Comparison of ENCODE assay signal across 24 mouse cellular contexts in genomic region chr4:125906296-125906695, GRCm38 (mm10).
DNase-seq lines count a peak whose midpoint lies in the region; ATAC-seq and TF ChIP-seq lines count a peak whose summit lies in the region.
"Had no signal": no experiment of that assay in that cellular context is flagged by ENCODE, and none has a peak within 500 bp of the region (broad histone marks: within the 10 kb centered on the region; RNA-seq: fewer than 3 reads in every experiment).

No protein-coding gene starts in this region.

- no peak overlapping the region for H3K4me2 ChIP-seq in forebrain, postnatal 0 days (ENCODE audit: low read depth)
- H3K4me2 ChIP-seq in forebrain, embryonic 13.5 days: no peak overlapping the region
- no peak overlapping the region for H3K4me2 ChIP-seq in midbrain, embryonic 14.5 days (ENCODE audit: low read length)
- H3K4me2 ChIP-seq in midbrain, embryonic 16.5 days (ENCODE audit: low read length): no peak overlapping the region
- H3K4me2 ChIP-seq: embryonic facial prominence, embryonic 13.5 days; forebrain, embryonic 12.5 days; heart, embryonic 11.5 days; hindbrain, embryonic 13.5 days; intestine, embryonic 15.5 days had no signal

- TF ChIP-seq CTCF in forebrain, postnatal 0 days (IDR thresholded peaks at IDR 0.05; ENCODE audit: low read depth): 0 out of 2 replicates have a peak, but pooled peaks have one; percentile 4

- no peaks in the 10 kb centered on the region for H3K27me3 ChIP-seq in forebrain, postnatal 0 days (ENCODE audit: insufficient read depth, low read length)
- H3K27me3 ChIP-seq in forebrain, embryonic 13.5 days: peaks cover 7% of the 10 kb centered on the region
- no peaks in the 10 kb centered on the region for H3K27me3 ChIP-seq in midbrain, embryonic 14.5 days (ENCODE audit: control insufficient read depth, insufficient read depth, low read length)
- no peaks in the 10 kb centered on the region for H3K27me3 ChIP-seq in midbrain, embryonic 16.5 days (ENCODE audit: control insufficient read depth, insufficient read depth, low read depth, low read length)

- intact Hi-C loops in left cerebral cortex, postnatal 4 days (cut with DNase I): no loop called here
- intact Hi-C loops in left cerebral cortex, postnatal 36 days (cut with DNase I): no loop called here

- H3K9me3 ChIP-seq in forebrain, postnatal 0 days (ENCODE audit: low read length): no peaks in the 10 kb centered on the region
- H3K9me3 ChIP-seq in forebrain, embryonic 13.5 days (replicated peaks): no peaks in the 10 kb centered on the region
- H3K9me3 ChIP-seq in midbrain, embryonic 14.5 days (ENCODE audit: control insufficient read depth, low read length): no peaks in the 10 kb centered on the region
- H3K9me3 ChIP-seq in midbrain, embryonic 16.5 days (replicated peaks; ENCODE audit: control insufficient read depth, low read length, poor library complexity, severe bottlenecking): no peaks in the 10 kb centered on the region
- H3K9me3 ChIP-seq: embryonic facial prominence, embryonic 10.5 days; embryonic facial prominence, embryonic 13.5 days; forebrain, embryonic 12.5 days; hindbrain, embryonic 13.5 days; intestine, embryonic 15.5 days had no signal

- no peak overlapping the region for H3K27ac ChIP-seq in forebrain, postnatal 0 days (ENCODE audit: low read depth, low read length)
- no peak overlapping the region for H3K27ac ChIP-seq in forebrain, embryonic 13.5 days
- no peak overlapping the region for H3K27ac ChIP-seq in midbrain, embryonic 14.5 days (replicated peaks; ENCODE audit: low read depth, low read length)
- no peak overlapping the region for H3K27ac ChIP-seq in midbrain, embryonic 16.5 days (ENCODE audit: low read length)
- H3K27ac ChIP-seq: embryonic facial prominence, embryonic 10.5 days; embryonic facial prominence, embryonic 13.5 days; forebrain, embryonic 12.5 days; gastrocnemius, adult 2 months; hindbrain, embryonic 13.5 days; intestine, embryonic 15.5 days had no signal

- no peak for DNase-seq in forebrain, postnatal 0 days
- DNase-seq in left cerebral cortex, postnatal 4 days: peak; percentile 60
- no peak for DNase-seq in left cerebral cortex, postnatal 36 days (ENCODE audit: low spot score in 2 of 2)
- DNase-seq in midbrain, embryonic 14.5 days: peak; percentile 36
- DNase-seq: adrenal gland, adult 2 months; adrenal gland, postnatal 14 days; cerebellum, adult 11 months; cerebellum, adult 8-10 months; cerebellum, postnatal 36 days; embryo, embryonic 11 days; gastrocnemius, adult 2 months; gastrocnemius, postnatal 14 days; heart, adult 11 months had no signal

- no peaks in the 10 kb centered on the region for H3K4me1 ChIP-seq in forebrain, postnatal 0 days (ENCODE audit: insufficient read depth)
- 0 out of 2 replicates have a peak, but pooled peaks cover 3% of the 10 kb centered on the region for H3K4me1 ChIP-seq in forebrain, embryonic 13.5 days
- H3K4me1 ChIP-seq in midbrain, embryonic 14.5 days (ENCODE audit: control insufficient read depth, insufficient read depth, low read length): 0 out of 2 replicates have a peak, but pooled peaks cover 2% of the 10 kb centered on the region
- no peaks in the 10 kb centered on the region for H3K4me1 ChIP-seq in midbrain, embryonic 16.5 days (ENCODE audit: control insufficient read depth, insufficient read depth, low read length)
- H3K4me1 ChIP-seq: intestine, embryonic 15.5 days had no signal

- no peak overlapping the region for H3K4me3 ChIP-seq in forebrain, postnatal 0 days (ENCODE audit: low read depth, low read length)
- no peak overlapping the region for H3K4me3 ChIP-seq in forebrain, embryonic 13.5 days
- no peak overlapping the region for H3K4me3 ChIP-seq in midbrain, embryonic 14.5 days (replicated peaks; ENCODE audit: low read depth, low read length)
- H3K4me3 ChIP-seq in midbrain, embryonic 16.5 days (ENCODE audit: low read depth, low read length): no peak overlapping the region
- H3K4me3 ChIP-seq: embryonic facial prominence, embryonic 10.5 days; embryonic facial prominence, embryonic 13.5 days; erythroblast, embryonic 14.5 days; forebrain, embryonic 12.5 days; gastrocnemius, adult 2 months; hindbrain, embryonic 13.5 days; intestine, embryonic 15.5 days had no signal

- H3K36me3 ChIP-seq in forebrain, postnatal 0 days (ENCODE audit: insufficient read depth): no peaks in the 10 kb centered on the region
- no peaks in the 10 kb centered on the region for H3K36me3 ChIP-seq in forebrain, embryonic 13.5 days (ENCODE audit: poor library complexity, severe bottlenecking)
- H3K36me3 ChIP-seq in midbrain, embryonic 14.5 days (ENCODE audit: control insufficient read depth, insufficient read depth, low read length): no peaks in the 10 kb centered on the region
- H3K36me3 ChIP-seq in midbrain, embryonic 16.5 days (ENCODE audit: control insufficient read depth, insufficient read depth, low read length): no peaks in the 10 kb centered on the region
- H3K36me3 ChIP-seq: embryonic facial prominence, embryonic 10.5 days; embryonic facial prominence, embryonic 13.5 days; forebrain, embryonic 12.5 days; hindbrain, embryonic 13.5 days; intestine, embryonic 15.5 days had no signal

- no peak overlapping the region for H3K9ac ChIP-seq in forebrain, postnatal 0 days
- no peak overlapping the region for H3K9ac ChIP-seq in forebrain, embryonic 13.5 days
- H3K9ac ChIP-seq in midbrain, embryonic 14.5 days (replicated peaks; ENCODE audit: low read length): no peak overlapping the region
- H3K9ac ChIP-seq in midbrain, embryonic 16.5 days (ENCODE audit: low read depth, low read length): no peak overlapping the region
- H3K9ac ChIP-seq: embryonic facial prominence, embryonic 13.5 days; forebrain, embryonic 12.5 days; hindbrain, embryonic 13.5 days; intestine, embryonic 15.5 days had no signal

- WGBS in forebrain, postnatal 0 days: 63% methylated on average over 5 of the region's 5 CpGs
- 75% methylated on average over 5 of the region's 5 CpGs for WGBS in forebrain, embryonic 13.5 days
- 67% methylated on average over 5 of the region's 5 CpGs for WGBS in midbrain, embryonic 14.5 days
- WGBS in midbrain, embryonic 16.5 days: 64% methylated on average over 5 of the region's 5 CpGs

- ATAC-seq in forebrain, postnatal 0 days: no peak
- no peak for ATAC-seq in forebrain, embryonic 13.5 days
- ATAC-seq in midbrain, embryonic 14.5 days (ENCODE audit: low FRiP score, low TSS enrichment): no peak
- no peak for ATAC-seq in midbrain, embryonic 16.5 days
- ATAC-seq: CD4-positive, CD25-positive, alpha-beta regulatory T cell, adult 4 months; forebrain, embryonic 16.5 days; intestine, embryonic 15.5 days had no signal

Comparison
In these comparisons a context has a peak if more than half of its experiments do, and no peak if none do; other contexts are left out.
1. DNase-seq: peak in left cerebral cortex, postnatal 4 days (single experiment) and midbrain, embryonic 14.5 days (single experiment); none in forebrain, postnatal 0 days (single experiment) and left cerebral cortex, postnatal 36 days (0 of 2).